Mouse (Mus musculus) CH12.LX (cell line): ENCODE measurements at regions not wholly inside any gene's neighbourhood (a gene's known extent, or its start where the extent isn't known, plus 50 kb on each side); places are given as distances from the start of the nearest gene placed in this dataset.

Experiments
- DNase-seq: peaks from one replicate; pipeline ENCODE4 v3.0.0-alpha.2; 2013; ENCODE audit errors: extremely low read depth
- H3K27ac ChIP-seq: 2 replicates; pipeline ENCODE4 v1.5.1; 2012; ENCODE audit warnings: low read depth, mild to moderate bottlenecking, control low read depth, moderate library complexity; ENCODE audit not compliant: insufficient read depth
- H3K27me3 ChIP-seq: replicated peaks from 2 replicates; pipeline ENCODE3; 2012; ENCODE audit warnings: inconsistent platforms
- H3K36me3 ChIP-seq, 2 experiments: replicated peaks in 1 of 2; 2 replicates each; pipeline versions ENCODE3 to v1.6.1; 2012; ENCODE audit warnings: inconsistent platforms in 1 of 2, low read length in 1 of 2, mild to moderate bottlenecking in 1 of 2, mixed read lengths in 1 of 2, moderate library complexity in 1 of 2; ENCODE audit not compliant: control insufficient read depth in 1 of 2, insufficient read depth in 1 of 2
- H3K4me1 ChIP-seq, 2 experiments: 2 replicates each; pipeline ENCODE4 v1.6.1; 2012; ENCODE audit warnings: inconsistent platforms in 1 of 2, moderate library complexity in 1 of 2; ENCODE audit not compliant: insufficient read depth in 2 of 2, control insufficient read depth in 1 of 2
- H3K4me2 ChIP-seq: 2 replicates; pipeline ENCODE4 v1.6.1; 2012; ENCODE audit warnings: low read depth, mild to moderate bottlenecking, control low read depth; ENCODE audit not compliant: poor library complexity, insufficient read depth, severe bottlenecking
- H3K4me3 ChIP-seq, 3 experiments: fragments of 150-350 bp in 1 of 3; sonication (generic) in 1 of 3; replicated peaks in 1 of 3; 2 replicates each; pipeline versions ENCODE3 to v1.5.1; 2011 to 2012; ENCODE audit warnings: low read depth in 2 of 3, low read length in 2 of 3, mild to moderate bottlenecking in 2 of 3, moderate library complexity in 2 of 3, control low read depth in 1 of 3, improper control_type of control experiment in 1 of 3, inconsistent platforms in 1 of 3, mixed read lengths in 1 of 3; ENCODE audit not compliant: poor library complexity in 1 of 3
- H3K79me2 ChIP-seq: replicated peaks from 2 replicates; pipeline ENCODE4 v1.6.1; 2012; ENCODE audit warnings: mild to moderate bottlenecking, moderate library complexity; ENCODE audit not compliant: control insufficient read depth, poor library complexity, insufficient read depth, severe bottlenecking; ENCODE audit errors: extremely low read depth
- H3K9ac ChIP-seq: 2 replicates; pipeline ENCODE4 v1.6.1; 2012; ENCODE audit warnings: low read depth, mild to moderate bottlenecking, control low read depth, moderate library complexity; ENCODE audit not compliant: insufficient read depth
- H3K9me3 ChIP-seq: replicated peaks from 2 replicates; pipeline ENCODE3; 2012; ENCODE audit warnings: low read length, inconsistent platforms, mixed read lengths
- BHLHE40 ChIP-seq: IDR thresholded peaks from 2 replicates; pipeline ENCODE4 v1.6.1; 2011; ENCODE audit warnings: mild to moderate bottlenecking, low read depth, low read length, improper control_type of control experiment
- CHD2 ChIP-seq: IDR thresholded peaks from 2 replicates; pipeline ENCODE4 v1.6.1; 2011; ENCODE audit warnings: low read length, improper control_type of control experiment
- ELF1 ChIP-seq: IDR thresholded peaks from 2 replicates; pipeline ENCODE4 v1.6.1; 2014; ENCODE audit warnings: low read depth, mild to moderate bottlenecking, inconsistent platforms, low read length, improper control_type of control experiment
- EP300 ChIP-seq: IDR thresholded peaks from 2 replicates; pipeline ENCODE4 v1.6.1; 2011; ENCODE audit warnings: low read length, improper control_type of control experiment
- HCFC1 ChIP-seq: IDR thresholded peaks from 2 replicates; pipeline ENCODE4 v1.6.1; 2012; ENCODE audit warnings: low read depth, mild to moderate bottlenecking, inconsistent platforms, low read length, improper control_type of control experiment
- IRF4 ChIP-seq: IDR thresholded peaks from 2 replicates; pipeline ENCODE4 v1.6.1; 2014; ENCODE audit warnings: low read depth, mild to moderate bottlenecking, inconsistent platforms, low read length, improper control_type of control experiment
- JUND ChIP-seq: conservative IDR thresholded peaks from 2 replicates; pipeline ENCODE4 v1.6.1; 2011; ENCODE audit warnings: low read depth, low read length, improper control_type of control experiment
- MEF2A ChIP-seq: IDR thresholded peaks from 2 replicates; pipeline ENCODE4 v1.6.1; 2014; ENCODE audit warnings: low read depth, mild to moderate bottlenecking, inconsistent platforms, low read length, improper control_type of control experiment, borderline replicate concordance
- MXI1 ChIP-seq: IDR thresholded peaks from 2 replicates; pipeline ENCODE4 v1.6.1; 2011; ENCODE audit warnings: mild to moderate bottlenecking, low read depth, low read length, improper control_type of control experiment
- MYC ChIP-seq: IDR thresholded peaks from 2 replicates; pipeline ENCODE4 v1.6.1; 2011; ENCODE audit warnings: low read depth, mild to moderate bottlenecking, improper control_type of control experiment, low read length
- NELFE ChIP-seq: IDR thresholded peaks from 2 replicates; pipeline ENCODE4 v1.6.1; 2011; ENCODE audit warnings: low read depth, low read length, improper control_type of control experiment
- NRF1 ChIP-seq: IDR thresholded peaks from 2 replicates; pipeline ENCODE4 v1.6.1; 2014; ENCODE audit warnings: low read depth, mild to moderate bottlenecking, inconsistent platforms, low read length, improper control_type of control experiment, moderate library complexity
- RCOR1 ChIP-seq: conservative IDR thresholded peaks from 2 replicates; pipeline ENCODE4 v1.6.1; 2012; ENCODE audit warnings: low read depth, mild to moderate bottlenecking, inconsistent platforms, low read length, improper control_type of control experiment
- TBP ChIP-seq: conservative IDR thresholded peaks from 2 replicates; pipeline ENCODE4 v1.6.1; 2011; ENCODE audit warnings: low read depth, low read length, improper control_type of control experiment
- TCF12 ChIP-seq: IDR thresholded peaks from 2 replicates; pipeline ENCODE4 v1.6.1; 2014; ENCODE audit warnings: low read depth, mild to moderate bottlenecking, inconsistent platforms, low read length, improper control_type of control experiment
- USF1 ChIP-seq: IDR thresholded peaks from 2 replicates; pipeline ENCODE4 v1.6.1; 2014; ENCODE audit warnings: low read depth, mild to moderate bottlenecking, inconsistent platforms, low read length, improper control_type of control experiment
- USF2 ChIP-seq: conservative IDR thresholded peaks from 2 replicates; pipeline ENCODE4 v1.6.1; 2011; ENCODE audit warnings: low read depth, low read length, improper control_type of control experiment
- ZC3H11A ChIP-seq: IDR thresholded peaks from 2 replicates; pipeline ENCODE4 v1.6.1; 2012; ENCODE audit warnings: low read depth, mild to moderate bottlenecking, inconsistent platforms, low read length, improper control_type of control experiment
- ZKSCAN1 ChIP-seq: IDR thresholded peaks from 2 replicates; pipeline ENCODE4 v1.6.1; 2012; ENCODE audit warnings: low read depth, inconsistent platforms, low read length, improper control_type of control experiment, borderline replicate concordance
- ZNF384 ChIP-seq: IDR thresholded peaks from 2 replicates; pipeline ENCODE4 v1.6.1; 2012; ENCODE audit warnings: low read depth, low read length, improper control_type of control experiment, inconsistent platforms
- dilution Hi-C: fragments of 300-500 bp; cut with MboI; formaldehyde crosslinking; loops from 2 replicates; pipeline ENCODE4 v1.14.3; 2020; ENCODE audit warnings: low sequenced_read_pairs; ENCODE audit not compliant: extremely low pct_unique_long_range_greater_than_20kb, extremely low pct_ligation_motif_present
- in situ Hi-C: fragments of 300-500 bp; cut with MboI; formaldehyde crosslinking; loops from 3 replicates; pipeline ENCODE4 v1.14.3; 2019; ENCODE audit warnings: low sequenced_read_pairs, low pct_ligation_motif_present, low pct_unique_long_range_greater_than_20kb, mixed read lengths

GRCm38 (mm10) chr15:6949236-6949635, 74.5 kb upstream of the Osmr start:
- Histone ChIP-seq H3K9ac (no peak overlapping the region), H3K27ac (no peak overlapping the region), H3K9me3 (no peaks in the 10 kb centered on the region), H3K4me1 (no peaks in the 10 kb centered on the region), H3K36me3 (no peaks in the 10 kb centered on the region), H3K4me3 (no peak overlapping the region), H3K4me2 (no peak overlapping the region), H3K27me3 (peaks cover 21% of the 10 kb centered on the region), H3K79me2 (no peaks in the 10 kb centered on the region)
- dilution Hi-C loops = no loop called here
- no peak for TF ChIP-seq ZC3H11A
- TF ChIP-seq IRF4 = no peak
- in situ Hi-C loops = no loop called here
- no peak for DNase-seq

- no peak for DNase-seq
- no peak for TF ChIP-seq EP300
- no peak overlapping the region for H3K9ac ChIP-seq
- peaks cover 22% of the 10 kb centered on the region for H3K27me3 ChIP-seq
- dilution Hi-C loops = no loop called here
- no peak overlapping the region for H3K4me3 ChIP-seq
- H3K27ac ChIP-seq = no peak overlapping the region
- no peaks in the 10 kb centered on the region for H3K4me1 ChIP-seq
- H3K4me2 ChIP-seq = no peak overlapping the region
- H3K9me3 ChIP-seq = no peaks in the 10 kb centered on the region
- no peaks in the 10 kb centered on the region for H3K36me3 ChIP-seq
- H3K79me2 ChIP-seq = no peaks in the 10 kb centered on the region
- in situ Hi-C loops = no loop called here
Observed at GRCm38 (mm10) chr15:6949686-6950085, 74.9 kb upstream of the Osmr start.

- no peak for DNase-seq
- Histone ChIP-seq H3K4me2 (no peak overlapping the region), H3K4me1 (no peaks in the 10 kb centered on the region), H3K9me3 (no peaks in the 10 kb centered on the region), H3K27me3 (peaks cover 26% of the 10 kb centered on the region), H3K9ac (no peak overlapping the region), H3K79me2 (no peaks in the 10 kb centered on the region), H3K27ac (no peak overlapping the region), H3K4me3 (no peak overlapping the region), H3K36me3 (no peaks in the 10 kb centered on the region)
- dilution Hi-C loops = no loop called here
- no peak for TF ChIP-seq NELFE
- TF ChIP-seq MEF2A = no peak
- TF ChIP-seq BHLHE40 = no peak
- no peak for TF ChIP-seq TCF12
- no peak for TF ChIP-seq USF1
- TF ChIP-seq NRF1 = no peak
- no peak for TF ChIP-seq RCOR1
- TF ChIP-seq ZKSCAN1 = no peak
- TF ChIP-seq HCFC1 = no peak
- TF ChIP-seq IRF4 = no peak
- no peak for TF ChIP-seq MXI1
- TF ChIP-seq TBP = no peak
- no peak for TF ChIP-seq ZNF384
- TF ChIP-seq ZC3H11A = no peak
- TF ChIP-seq MYC = no peak
- TF ChIP-seq CHD2 = no peak
- TF ChIP-seq ELF1 = no peak
- TF ChIP-seq USF2 = no peak
- TF ChIP-seq JUND = no peak
- in situ Hi-C loops = no loop called here
Observed at GRCm38 (mm10) chr15:6950503-6950902, 75.7 kb upstream of the Osmr start.
